Comparison of ENCODE assay signal across 9 mouse cellular contexts in the genomic region with DNA sequence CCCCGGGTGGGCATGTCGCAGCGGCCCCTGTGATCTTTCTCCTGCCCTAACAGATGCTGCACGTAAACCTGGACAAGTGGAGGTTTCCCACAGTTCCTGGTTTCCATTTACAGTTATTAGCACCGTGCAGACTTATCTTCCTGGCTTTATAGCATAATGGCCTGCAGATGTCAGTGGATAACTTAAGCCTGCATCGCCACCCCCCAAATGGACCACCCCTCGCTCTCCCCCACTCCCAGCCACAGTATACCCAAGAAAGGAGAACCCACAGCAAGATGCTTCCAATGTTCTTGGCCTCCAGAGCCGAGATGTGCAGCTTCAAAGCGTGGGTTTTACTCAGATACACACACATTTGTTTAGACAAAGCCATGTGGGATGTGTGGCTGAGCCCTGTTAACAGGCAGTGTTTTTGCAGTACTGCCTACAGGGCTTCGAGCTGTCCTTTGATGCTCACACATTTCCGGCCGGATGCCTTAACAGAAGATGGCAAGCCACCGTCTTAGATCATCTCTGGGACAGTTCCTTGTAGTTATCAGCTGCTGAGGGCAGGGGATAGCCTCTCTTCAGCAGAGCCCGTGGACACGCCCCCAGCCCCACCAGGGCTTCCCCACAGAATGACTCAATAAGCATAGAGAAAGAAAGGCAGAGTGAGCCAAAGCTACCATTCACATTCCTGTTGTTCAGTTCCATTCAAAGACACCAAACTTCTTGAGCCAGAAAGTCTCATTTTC.
A peak's percentile ranks its signal among the peaks of the same experiment; 100 is the strongest.
DNase-seq lines count a peak whose midpoint lies in the region; ATAC-seq and TF ChIP-seq lines count a peak whose summit lies in the region.
"Had no signal": no experiment of that assay in that cellular context is flagged by ENCODE, and none has a peak within 500 bp of the region (broad histone marks: within the 10 kb centered on the region; RNA-seq: fewer than 3 reads in every experiment).

No protein-coding gene starts in this region.

- DNase-seq in frontal cortex, postnatal 36 days (ENCODE audit: low spot score in 2 of 2) = no peak
- DNase-seq in spleen, adult 2 months (ENCODE audit: low read depth in 1 of 2, low spot score in 2 of 2) = peak; percentile 13 to 46
- no peak for DNase-seq in spleen, adult 18-20 months
- DNase-seq in left cerebral cortex, adult 2 months (ENCODE audit: extremely low spot score in 1 of 2, low spot score in 2 of 2) = no peak
- DNase-seq in frontal cortex, postnatal 14 days (ENCODE audit: low spot score in 2 of 2) = no peak
- DNase-seq in adrenal gland, postnatal 4 days (ENCODE audit: low spot score in 2 of 2) = no peak

- 56% methylated on average over 15 of the region's 15 CpGs for WGBS in spleen, adult 2 months
- 33% methylated on average over 15 of the region's 15 CpGs for WGBS in liver, embryonic 15.5 days (ENCODE audit: insufficient replicate concordance)

- TF ChIP-seq CTCF in spleen, adult 2 months (IDR thresholded peaks at IDR 0.05; ENCODE audit: extremely low read depth, insufficient read depth, insufficient read length, insufficient replicate concordance) = no peak
- TF ChIP-seq CTCF in left cerebral cortex, adult 2 months (IDR thresholded peaks at IDR 0.05) = no peak

- H3K4me2 ChIP-seq in liver, embryonic 15.5 days = no peak overlapping the region

- no peak overlapping the region for H3K27ac ChIP-seq in spleen, adult 2 months (ENCODE audit: insufficient read depth, low read length)
- H3K27ac ChIP-seq in liver, embryonic 15.5 days (replicated peaks) = no peak overlapping the region
- no peak overlapping the region for H3K27ac ChIP-seq in left cerebral cortex, adult 2 months
- H3K27ac ChIP-seq: macrophage had no signal

- H3K36me3 ChIP-seq in spleen, adult 2 months (ENCODE audit: control insufficient read depth, insufficient read depth, low read length) = no peaks in the 10 kb centered on the region
- no peaks in the 10 kb centered on the region for H3K36me3 ChIP-seq in liver, embryonic 15.5 days (replicated peaks)

- H3K4me1 ChIP-seq in spleen, adult 2 months (ENCODE audit: control insufficient read depth, insufficient read depth, insufficient read length) = peaks cover 21% of the 10 kb centered on the region
- no peaks in the 10 kb centered on the region for H3K4me1 ChIP-seq in liver, embryonic 15.5 days (replicated peaks)

- intact Hi-C loops in left cerebral cortex, adult 2 months (cut with DNase I) = no loop called here

- no peaks in the 10 kb centered on the region for H3K27me3 ChIP-seq in spleen, adult 2 months (ENCODE audit: control insufficient read depth, insufficient read depth, low read length)
- H3K27me3 ChIP-seq in liver, embryonic 15.5 days = no peaks in the 10 kb centered on the region

- no peaks in the 10 kb centered on the region for H3K9me3 ChIP-seq in liver, embryonic 15.5 days (replicated peaks)

- no peak overlapping the region for H3K4me3 ChIP-seq in spleen, adult 2 months (ENCODE audit: extremely low read depth, insufficient read depth, insufficient read length)
- H3K4me3 ChIP-seq in liver, embryonic 15.5 days (replicated peaks) = no peak overlapping the region
- H3K4me3 ChIP-seq in left cerebral cortex, adult 2 months = no peak overlapping the region

- peak; percentile 47; the same call in 1 of the 2 replicates for ATAC-seq in frontal cortex, adult (ENCODE audit: low TSS enrichment)
- ATAC-seq in liver, embryonic 15.5 days (ENCODE audit: insufficient read depth) = 0 out of 2 replicates have a peak, but pooled peaks have one; percentile 8

- no peak for TF ChIP-seq POLR2A in spleen, adult 2 months (IDR thresholded peaks at IDR 0.05; ENCODE audit: low read depth, low read length)

- no peak overlapping the region for H3K9ac ChIP-seq in liver, embryonic 15.5 days

Comparison
In these comparisons a context has a peak if more than half of its experiments do, and no peak if none do; other contexts are left out.
1. DNase-seq: peak in spleen, adult 2 months (2 of 2); none in frontal cortex, postnatal 36 days (0 of 2), spleen, adult 18-20 months (0 of 2), left cerebral cortex, adult 2 months (0 of 2), frontal cortex, postnatal 14 days (0 of 2) and adrenal gland, postnatal 4 days (0 of 2).